Mouse (Mus musculus) embryonic facial prominence, embryonic 12.5 days (tissue): ENCODE data around the gene Dydc2. TPM values are rescaled to one million over a fixed set of nuclear protein-coding genes. Genes with fewer than 3 reads are reported as not detected.

Experiments
- ATAC-seq: fragments of 200-750 bp; cut with Nextera tagmentation; 2 replicates; pipeline ENCODE4 v1.8.0; 2017; ENCODE audit not compliant: insufficient number of reproducible peaks, insufficient read depth, low FRiP score, low TSS enrichment
- H3K27ac ChIP-seq: fragments of 300-500 bp; sonication (generic); 2 replicates; pipeline ENCODE4 v1.5.1; 2016; ENCODE audit warnings: mild to moderate bottlenecking
- H3K27me3 ChIP-seq: fragments of 300-500 bp; sonication (generic); 2 replicates; pipeline ENCODE4 v1.6.1; 2016; ENCODE audit warnings: mild to moderate bottlenecking, moderate library complexity
- H3K36me3 ChIP-seq: fragments of 300-500 bp; sonication (generic); 2 replicates; pipeline ENCODE4 v1.6.1; 2016; ENCODE audit warnings: mild to moderate bottlenecking
- H3K4me1 ChIP-seq: fragments of 300-500 bp; sonication (generic); 2 replicates; pipeline ENCODE4 v1.6.1; 2016
- H3K4me2 ChIP-seq: fragments of 300-500 bp; sonication (generic); replicated peaks from 2 replicates; pipeline ENCODE4 v1.6.1; 2016; ENCODE audit warnings: mild to moderate bottlenecking, moderate library complexity
- H3K4me3 ChIP-seq: fragments of 300-500 bp; sonication (generic); 2 replicates; pipeline ENCODE4 v1.5.1; 2016; ENCODE audit warnings: mild to moderate bottlenecking
- H3K9ac ChIP-seq: fragments of 300-500 bp; sonication (generic); 2 replicates; pipeline ENCODE4 v1.6.1; 2016; ENCODE audit warnings: mild to moderate bottlenecking, moderate library complexity
- H3K9me3 ChIP-seq: fragments of 300-500 bp; sonication (generic); 2 replicates; pipeline ENCODE4 v1.6.1; 2016; ENCODE audit warnings: mild to moderate bottlenecking, moderate library complexity
- WGBS: fragments of 180-500 bp; shearing (Covaris S2); methylation state at CpG from one replicate; pipeline ENCODE4 v1.1.7; 2016; 5-methylcytosine and 5-hydroxymethylcytosine counted together
- polyA plus RNA-seq: library from polyadenylated mRNA; unstranded; fragments of >200 nt; fragmentation: Nextera tagmentation; extraction: Ambion mirVana; gene quantifications from 2 replicates; pipeline ENCODE4 v1.2.1, GENCODE M21; 2016

Gene Dydc2
- 0.20 TPM in 1 of 2 replicates, not detected in the other for polyA plus RNA-seq

DNA sequence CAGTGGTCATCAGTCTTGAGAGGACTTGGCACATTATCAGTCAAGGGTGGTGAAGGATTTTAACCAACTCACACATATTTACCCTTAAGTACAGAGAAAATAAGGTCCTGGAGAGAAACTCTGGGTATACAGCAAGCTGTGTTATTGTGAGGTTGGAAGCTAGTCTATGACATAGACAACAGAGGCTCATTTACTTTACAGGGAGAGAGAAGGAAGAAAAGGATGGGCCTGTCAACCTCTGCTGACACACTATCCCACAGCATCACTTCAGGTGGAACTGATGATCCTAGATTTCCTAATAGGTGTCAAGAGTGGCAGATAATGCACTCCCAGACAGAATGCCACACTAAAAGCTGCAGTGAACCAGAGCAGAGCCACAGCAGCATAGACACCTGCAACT, at the start of gene Dydc2:
Gene Dydc2 (minus strand): TSS at position 101 of the 400 bp plus-strand sequence.
- no peak within 1 kb of the TSS for H3K4me3 ChIP-seq
- H3K9ac ChIP-seq = no peak within 1 kb of the TSS
- H3K4me1 ChIP-seq = 0 out of 2 replicates have a peak, but pooled peaks cover 3% of the 10 kb centered on the region
- H3K36me3 ChIP-seq = no peaks in the 10 kb centered on the region
- no peak for ATAC-seq
- H3K27ac ChIP-seq = no peak within 1 kb of the TSS
- H3K9me3 ChIP-seq = no peaks in the 10 kb centered on the region
- no peaks in the 10 kb centered on the region for H3K27me3 ChIP-seq
- H3K4me2 ChIP-seq = no peak within 1 kb of the TSS

- H3K4me3 ChIP-seq = no peak overlapping the region
- no peaks in the 10 kb centered on the region for H3K27me3 ChIP-seq
- H3K27ac ChIP-seq = no peak overlapping the region
- no peak overlapping the region for H3K9ac ChIP-seq
- no peaks in the 10 kb centered on the region for H3K36me3 ChIP-seq
- no peaks in the 10 kb centered on the region for H3K9me3 ChIP-seq
- no peak overlapping the region for H3K4me2 ChIP-seq
- no peaks in the 10 kb centered on the region for H3K4me1 ChIP-seq
- no peak for ATAC-seq
- 93% methylated on average over 3 of the region's 3 CpGs for WGBS
Observed at GRCm38 (mm10) chr14:41116271-41116670, 47.3 kb upstream of the Dydc2 start.

GRCm38 (mm10) chr14:41112944-41113343, 43.9 kb upstream of the Dydc2 start:
- H3K4me1 ChIP-seq = no peaks in the 10 kb centered on the region
- H3K9me3 ChIP-seq = no peaks in the 10 kb centered on the region
- no peak overlapping the region for H3K4me2 ChIP-seq
- H3K27ac ChIP-seq = no peak overlapping the region
- no peak overlapping the region for H3K4me3 ChIP-seq
- no peak for ATAC-seq
- 85% methylated on average over 4 of the region's 4 CpGs for WGBS
- no peaks in the 10 kb centered on the region for H3K36me3 ChIP-seq
- no peaks in the 10 kb centered on the region for H3K27me3 ChIP-seq
- no peak overlapping the region for H3K9ac ChIP-seq

DNA sequence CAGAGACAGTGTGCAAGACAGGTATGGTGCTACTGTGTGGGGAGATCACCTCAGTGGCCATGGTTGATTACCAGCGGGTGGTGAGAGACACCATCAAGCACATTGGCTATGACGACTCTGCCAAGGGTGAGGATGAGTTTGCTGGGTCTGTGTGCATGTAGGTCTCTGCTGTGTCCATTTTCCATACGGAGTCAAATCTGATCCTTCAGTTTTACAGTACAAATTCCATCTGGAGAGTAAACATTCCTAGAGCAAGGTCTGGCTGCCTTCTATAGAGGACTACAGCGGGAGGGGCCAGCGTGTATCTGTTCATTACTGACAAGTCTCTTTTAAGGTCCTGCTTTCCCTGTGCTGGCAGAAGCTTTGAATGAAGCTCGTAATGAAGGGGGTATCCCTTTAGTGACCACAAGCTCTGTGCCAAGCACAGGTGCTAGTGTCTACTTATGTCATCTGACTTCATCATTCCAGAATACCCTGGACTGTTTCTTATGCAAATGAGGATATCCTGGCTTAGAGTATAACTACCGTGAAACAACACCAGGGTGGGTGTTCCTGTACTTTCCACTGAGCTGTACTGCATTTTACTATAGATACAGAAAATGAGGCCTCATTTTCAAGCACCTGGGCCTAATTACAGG, 42.1 kb upstream of the Dydc2 start:
- 87% methylated on average over 7 of the region's 7 CpGs for WGBS
- Histone ChIP-seq H3K27ac (no peak overlapping the region), H3K9me3 (no peaks in the 10 kb centered on the region), H3K4me1 (no peaks in the 10 kb centered on the region), H3K4me2 (no peak overlapping the region), H3K27me3 (no peaks in the 10 kb centered on the region), H3K4me3 (no peak overlapping the region), H3K9ac (no peak overlapping the region), H3K36me3 (no peaks in the 10 kb centered on the region)
- no peak for ATAC-seq

DNA sequence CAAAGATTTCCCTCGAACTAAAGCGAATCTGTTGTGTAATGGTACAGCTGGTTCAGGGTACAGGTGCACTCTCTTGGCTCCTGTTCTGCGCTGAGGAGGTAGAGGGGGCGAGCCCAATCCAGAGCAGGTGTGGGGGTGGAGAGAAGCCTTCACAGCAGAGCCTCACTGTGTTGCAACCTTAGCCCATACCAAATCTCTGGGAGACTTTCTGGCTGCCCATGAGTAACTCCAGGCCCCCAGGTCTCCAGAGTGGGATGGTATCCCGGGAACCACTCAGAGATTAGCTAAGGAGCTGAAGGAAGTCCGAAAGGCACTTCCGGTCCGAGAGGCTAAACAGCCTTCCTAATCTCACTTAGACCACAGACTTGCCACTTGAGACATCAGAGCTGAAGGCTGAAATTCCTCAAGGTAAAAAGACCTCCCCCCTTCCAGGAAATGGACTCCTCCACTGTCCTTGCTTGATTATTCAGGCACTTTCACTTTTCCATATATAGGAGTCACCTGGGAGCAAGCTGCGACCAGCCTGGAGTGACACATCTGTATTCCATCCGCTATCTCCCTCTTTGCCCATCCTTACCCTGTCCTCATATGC, 35.9 kb upstream of the Dydc2 start, which contains the start of gene Mat1a:
Gene Mat1a (plus strand): TSS at position 183 of the 592 bp plus-strand sequence.
- no peaks in the 10 kb centered on the region for H3K9me3 ChIP-seq
- WGBS = 64% methylated on average over 10 of the region's 10 CpGs
- no peaks in the 10 kb centered on the region for H3K36me3 ChIP-seq
- H3K4me2 ChIP-seq = no peak within 1 kb of the TSS
- ATAC-seq = no peak
- no peaks in the 10 kb centered on the region for H3K27me3 ChIP-seq
- H3K4me1 ChIP-seq = no peaks in the 10 kb centered on the region
- no peak within 1 kb of the TSS for H3K4me3 ChIP-seq
- H3K27ac ChIP-seq = no peak within 1 kb of the TSS
- no peak within 1 kb of the TSS for H3K9ac ChIP-seq

GRCm38 (mm10) chr14:41102269-41102668, 33.3 kb upstream of the Dydc2 start:
- H3K4me1 ChIP-seq = no peaks in the 10 kb centered on the region
- H3K9me3 ChIP-seq = no peaks in the 10 kb centered on the region
- no peak overlapping the region for H3K27ac ChIP-seq
- H3K27me3 ChIP-seq = no peaks in the 10 kb centered on the region
- H3K4me2 ChIP-seq = no peak overlapping the region
- H3K9ac ChIP-seq = no peak overlapping the region
- 81% methylated on average over 2 of the region's 2 CpGs for WGBS
- no peak overlapping the region for H3K4me3 ChIP-seq
- H3K36me3 ChIP-seq = no peaks in the 10 kb centered on the region
- no peak for ATAC-seq

DNA sequence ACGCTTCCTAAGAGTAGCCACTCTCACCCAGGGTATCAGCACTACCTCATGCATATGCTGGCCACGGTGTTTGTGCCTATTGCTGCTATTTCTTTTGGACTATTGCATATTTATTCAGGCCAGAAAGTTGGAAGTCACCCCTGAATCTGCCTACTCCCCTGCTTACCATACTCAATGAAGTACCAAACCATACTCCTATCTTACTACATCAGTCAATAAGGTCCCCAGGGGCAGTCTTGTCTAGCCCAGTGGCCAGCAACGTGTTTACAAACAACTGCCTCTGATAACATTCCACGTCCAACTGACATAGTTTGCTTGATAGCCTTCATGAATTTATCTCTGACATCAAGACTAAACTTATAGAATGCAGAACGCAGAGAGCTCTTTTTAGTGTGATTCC, 32.2 kb upstream of the Dydc2 start:
- Histone ChIP-seq H3K4me1 (no peaks in the 10 kb centered on the region), H3K36me3 (no peaks in the 10 kb centered on the region), H3K9ac (no peak overlapping the region), H3K4me3 (no peak overlapping the region), H3K27me3 (no peaks in the 10 kb centered on the region), H3K9me3 (no peaks in the 10 kb centered on the region), H3K4me2 (no peak overlapping the region), H3K27ac (no peak overlapping the region)
- ATAC-seq = no peak
- 79% methylated on average over 5 of the region's 5 CpGs for WGBS

DNA sequence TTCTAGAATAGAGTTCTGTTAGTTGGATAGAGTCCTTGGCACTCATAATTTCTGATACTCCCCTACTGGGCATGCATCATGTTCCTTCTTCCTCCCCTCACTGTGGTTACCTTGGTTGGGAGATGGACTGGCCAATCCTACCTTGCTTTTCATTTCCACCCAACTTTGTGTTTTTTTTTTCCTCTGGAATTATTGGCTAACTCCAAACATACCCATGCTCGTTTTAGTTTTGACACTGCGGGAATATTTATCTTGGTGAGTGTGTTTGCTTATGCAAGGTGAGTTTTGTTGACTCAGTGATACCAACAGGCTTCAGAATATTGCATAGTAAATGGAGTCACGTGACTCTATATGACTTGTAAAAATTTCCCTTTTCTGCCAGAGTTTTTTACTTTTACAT, 31.7 kb upstream of the Dydc2 start:
- Histone ChIP-seq H3K36me3 (no peaks in the 10 kb centered on the region), H3K4me3 (no peak overlapping the region), H3K27me3 (no peaks in the 10 kb centered on the region), H3K9ac (no peak overlapping the region), H3K4me1 (no peaks in the 10 kb centered on the region), H3K9me3 (no peaks in the 10 kb centered on the region), H3K4me2 (no peak overlapping the region), H3K27ac (no peak overlapping the region)
- WGBS = 82% methylated on average over 3 of the region's 3 CpGs
- ATAC-seq = no peak

GRCm38 (mm10) chr14:41098726-41099125, 29.7 kb upstream of the Dydc2 start:
- H3K4me2 ChIP-seq = no peak overlapping the region
- no peak overlapping the region for H3K9ac ChIP-seq
- no peak for ATAC-seq
- no peaks in the 10 kb centered on the region for H3K9me3 ChIP-seq
- H3K4me1 ChIP-seq = no peaks in the 10 kb centered on the region
- no peak overlapping the region for H3K4me3 ChIP-seq
- WGBS = 100% methylated on average over 1 of the region's 1 CpGs
- H3K36me3 ChIP-seq = no peaks in the 10 kb centered on the region
- no peak overlapping the region for H3K27ac ChIP-seq
- no peaks in the 10 kb centered on the region for H3K27me3 ChIP-seq

GRCm38 (mm10) chr14:41096296-41096860, 27.4 kb upstream of the Dydc2 start:
- H3K9ac ChIP-seq = no peak overlapping the region
- H3K4me3 ChIP-seq = no peak overlapping the region
- H3K9me3 ChIP-seq = no peaks in the 10 kb centered on the region
- no peak overlapping the region for H3K27ac ChIP-seq
- ATAC-seq = no peak
- no peaks in the 10 kb centered on the region for H3K27me3 ChIP-seq
- H3K4me2 ChIP-seq = no peak overlapping the region
- no peaks in the 10 kb centered on the region for H3K36me3 ChIP-seq
- 89% methylated on average over 3 of the region's 3 CpGs for WGBS
- no peaks in the 10 kb centered on the region for H3K4me1 ChIP-seq

DNA sequence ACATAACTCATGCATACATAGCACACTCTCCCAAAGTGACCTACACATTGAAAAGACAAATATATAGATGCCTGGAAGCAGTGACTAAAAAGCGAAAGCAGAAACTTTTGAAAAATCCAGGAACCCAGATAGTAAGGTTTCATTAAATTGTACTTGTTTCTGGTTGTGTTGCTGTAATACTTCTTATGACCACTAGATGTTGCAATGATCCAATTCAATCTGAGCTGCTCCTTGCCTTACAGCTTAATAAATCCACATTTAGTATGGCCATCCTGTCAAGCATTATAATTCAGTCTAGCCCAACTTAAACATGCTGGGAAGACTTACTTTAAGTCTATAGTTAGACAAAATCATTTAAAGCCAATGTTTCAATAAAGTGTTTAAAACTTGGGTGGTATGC, 25.1 kb upstream of the Dydc2 start:
- Histone ChIP-seq H3K4me1 (no peaks in the 10 kb centered on the region), H3K9me3 (no peaks in the 10 kb centered on the region), H3K27me3 (no peaks in the 10 kb centered on the region), H3K36me3 (no peaks in the 10 kb centered on the region), H3K4me2 (no peak overlapping the region), H3K9ac (no peak overlapping the region), H3K27ac (no peak overlapping the region), H3K4me3 (no peak overlapping the region)
- 63% methylated on average over 1 of the region's 1 CpGs for WGBS
- ATAC-seq = no peak

DNA sequence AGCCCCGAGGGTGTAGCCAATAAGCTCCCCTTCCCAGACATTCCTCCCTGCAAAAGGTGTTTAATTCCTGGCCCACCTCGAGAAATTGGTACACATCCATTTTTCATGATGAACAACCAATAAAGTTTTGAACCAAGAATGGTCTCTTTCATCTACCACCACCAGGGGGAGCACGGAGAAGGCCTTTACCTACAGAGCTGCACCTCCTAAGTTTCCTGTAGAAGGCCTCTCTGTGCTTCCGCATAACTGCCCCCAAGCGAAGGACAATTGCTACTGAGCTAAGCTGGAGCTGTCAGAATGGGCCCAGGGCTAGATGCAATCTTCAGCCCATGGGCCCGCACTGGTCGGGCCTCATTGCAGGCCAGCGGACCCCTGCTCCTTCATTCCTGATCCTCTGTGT, 21.8 kb upstream of the Dydc2 start:
- no peaks in the 10 kb centered on the region for H3K36me3 ChIP-seq
- no peak overlapping the region for H3K9ac ChIP-seq
- no peaks in the 10 kb centered on the region for H3K4me1 ChIP-seq
- H3K4me3 ChIP-seq = no peak overlapping the region
- WGBS = 42% methylated on average over 8 of the region's 8 CpGs
- no peaks in the 10 kb centered on the region for H3K9me3 ChIP-seq
- no peak for ATAC-seq
- no peak overlapping the region for H3K27ac ChIP-seq
- H3K27me3 ChIP-seq = no peaks in the 10 kb centered on the region
- no peak overlapping the region for H3K4me2 ChIP-seq
